Mouse (Mus musculus) heart, adult 11 months (tissue): Measurements from ENCODE around the gene Nell2.

Source experiments
- DNase-seq: peaks from one replicate; pipeline ENCODE4 v3.0.0; 2022

The Nell2 gene

GRCm38 (mm10) chr15:95070881-95071280 lies 457.5 kb downstream of the Nell2 start:
- no peak for DNase-seq

- DNase-seq = no peak
Observed at GRCm38 (mm10) chr15:95068799-95069198, 459.6 kb downstream of the Nell2 start.

- DNase-seq = no peak
Observed at GRCm38 (mm10) chr15:95068023-95068422, 460.3 kb downstream of the Nell2 start.

GRCm38 (mm10) chr15:95055081-95055650 lies 473.2 kb downstream of the Nell2 start:
- no peak for DNase-seq

DNA sequence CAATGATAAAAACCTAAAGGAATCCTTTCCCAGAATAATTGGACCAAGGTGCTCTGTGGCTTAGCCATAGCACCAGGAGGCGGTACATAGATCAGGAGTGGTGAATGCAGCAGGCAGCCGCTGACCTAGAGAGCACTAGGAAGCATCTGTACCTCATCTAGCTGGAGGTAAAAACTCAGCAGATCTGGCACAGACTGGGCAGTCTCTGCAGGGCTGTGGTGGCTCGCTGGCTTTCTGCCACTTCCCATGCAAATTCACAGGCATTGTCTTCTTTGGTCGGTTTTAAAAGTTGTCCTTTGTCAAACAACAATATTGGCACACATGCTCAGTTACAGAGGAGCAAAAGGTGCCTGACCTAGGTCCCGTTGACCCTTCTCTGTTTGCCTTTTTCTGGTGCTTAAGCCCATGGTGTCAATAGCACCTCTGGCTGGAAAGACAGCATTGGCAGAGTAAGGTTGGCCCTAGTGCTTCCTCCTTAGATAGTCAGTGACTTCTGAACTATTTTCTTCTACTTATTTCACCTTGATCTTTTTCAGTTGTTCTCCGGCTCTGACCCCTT lies 479.1 kb downstream of the Nell2 start:
- no peak for DNase-seq

DNA sequence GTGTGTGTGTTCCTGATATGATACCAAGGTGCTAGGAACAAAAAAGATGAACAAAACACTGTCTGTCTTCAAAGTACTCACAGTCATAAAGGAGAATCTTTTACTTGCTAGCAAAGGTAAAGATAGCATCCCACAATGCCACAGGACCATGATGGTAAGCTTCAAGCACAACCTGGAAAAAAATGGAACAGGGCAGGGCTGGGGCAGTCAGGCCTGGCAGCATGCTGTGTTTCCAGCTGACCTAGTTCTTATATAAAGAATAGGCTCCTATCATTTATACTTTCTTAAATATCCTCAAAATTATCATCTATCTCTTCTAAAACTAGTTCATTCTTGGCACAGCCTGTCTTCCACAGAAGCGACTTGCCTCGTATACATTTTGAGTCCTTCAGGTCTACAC lies 480.9 kb downstream of the Nell2 start:
- DNase-seq = no peak

DNA sequence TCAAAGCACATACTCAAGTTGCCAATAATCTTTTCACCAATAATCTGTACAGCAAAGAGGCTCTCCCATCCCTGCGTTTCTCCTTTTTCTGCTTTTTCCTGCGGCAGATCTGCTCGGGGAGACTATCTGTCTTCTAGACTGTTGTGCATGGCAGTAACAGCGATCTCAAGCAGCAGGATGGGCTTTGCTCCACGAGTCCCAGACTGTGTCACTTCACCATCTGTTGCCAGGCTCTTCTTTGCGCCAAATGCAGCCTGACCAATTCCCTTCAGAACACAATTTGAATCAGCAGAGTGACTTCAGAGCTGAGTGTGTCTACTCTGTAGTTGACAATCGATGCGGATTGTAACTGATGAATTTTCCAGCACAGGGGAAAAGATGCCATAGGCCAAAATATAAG lies 484.3 kb downstream of the Nell2 start:
- no peak for DNase-seq

DNA sequence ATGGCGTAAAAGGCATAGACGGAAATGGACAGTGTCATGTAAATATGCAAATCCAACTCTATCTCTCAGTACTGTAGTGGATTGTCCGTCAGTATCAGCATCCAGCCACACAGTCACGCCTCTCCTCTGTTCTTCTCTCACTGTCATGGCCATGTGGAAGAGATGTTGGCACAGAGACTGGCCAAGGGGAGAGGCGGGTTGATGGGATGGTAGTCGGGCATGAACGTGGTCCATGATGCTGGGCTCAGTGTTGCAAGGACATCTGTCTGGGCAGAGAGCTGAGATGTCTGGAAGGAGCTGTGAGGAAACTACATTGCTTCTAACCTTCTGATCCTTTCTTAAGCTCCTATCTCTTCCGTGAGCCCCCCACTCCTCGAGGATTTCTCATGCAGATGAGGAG lies 485.9 kb downstream of the Nell2 start:
- no peak for DNase-seq

- no peak for DNase-seq
Observed at GRCm38 (mm10) chr15:95029487-95029875, 498.9 kb downstream of the Nell2 start.

DNA sequence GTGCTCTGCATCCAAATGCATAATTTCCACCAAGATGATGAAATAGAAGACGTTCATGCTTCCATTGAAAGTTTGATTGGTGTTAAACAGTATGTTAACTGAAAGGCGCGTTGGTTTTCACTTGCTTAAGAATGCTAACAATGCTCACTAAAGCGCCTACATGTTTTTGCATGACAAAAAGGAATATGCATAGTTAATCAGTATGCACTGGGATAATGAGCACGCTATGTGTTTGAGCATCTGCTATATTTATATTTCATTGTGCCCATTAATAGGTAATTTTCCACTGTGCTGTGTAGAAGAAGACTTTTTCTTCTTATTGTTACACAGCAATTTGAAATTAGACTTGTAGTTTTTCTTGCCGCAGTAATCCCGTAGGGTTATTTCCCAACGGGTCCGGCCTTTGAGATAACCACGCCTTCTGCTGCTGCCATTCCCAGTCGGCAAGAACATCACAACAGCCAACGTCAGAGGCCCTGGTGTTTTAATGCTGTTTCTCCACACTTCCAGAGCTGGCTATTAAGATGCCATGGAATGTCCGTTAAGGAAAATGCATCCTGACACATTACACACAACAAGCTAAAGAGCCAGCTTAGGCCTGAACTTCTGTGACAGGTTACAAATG lies 499.4 kb downstream of the Nell2 start:
- no peak for DNase-seq
